Mouse (Mus musculus) forebrain, embryonic 16.5 days (tissue): ENCODE data around the gene Wbp2. TPM values are rescaled to one million over a fixed set of nuclear protein-coding genes. Genes with fewer than 3 reads are reported as not detected.
"Not testable (repeated sequence)": the region's sequence is repeated elsewhere in the genome, so short reads cannot be mapped to it uniquely, and the experiment has no call there.

Experiments
- ATAC-seq: fragments of 200-750 bp; cut with Nextera tagmentation; 2 replicates; pipeline ENCODE4 v1.8.0; 2017; ENCODE audit warnings: mild to moderate bottlenecking, moderate library complexity
- H3K27ac ChIP-seq: fragments of 300-500 bp; sonication (generic); 2 replicates; pipeline ENCODE4 v1.5.1; 2014; ENCODE audit warnings: low read length, control low read depth
- H3K27me3 ChIP-seq: fragments of 300-500 bp; sonication (generic); replicated peaks from 2 replicates; pipeline ENCODE4 v1.6.1; 2014; ENCODE audit warnings: low read length; ENCODE audit not compliant: control insufficient read depth, insufficient read depth
- H3K36me3 ChIP-seq: fragments of 300-500 bp; sonication (generic); 2 replicates; pipeline ENCODE4 v1.6.1; 2014; ENCODE audit not compliant: control insufficient read depth, insufficient read depth
- H3K4me1 ChIP-seq: fragments of 300-500 bp; sonication (generic); replicated peaks from 2 replicates; pipeline ENCODE4 v1.6.1; 2014; ENCODE audit warnings: low read length; ENCODE audit not compliant: control insufficient read depth, insufficient read depth
- H3K4me2 ChIP-seq: fragments of 300-500 bp; sonication (generic); 2 replicates; pipeline ENCODE4 v1.6.1; 2014; ENCODE audit warnings: mild to moderate bottlenecking, low read length, control low read depth
- H3K4me3 ChIP-seq: fragments of 300-500 bp; sonication (generic); replicated peaks from 2 replicates; pipeline ENCODE4 v1.5.1; 2014; ENCODE audit warnings: mild to moderate bottlenecking, low read length, control low read depth
- H3K9ac ChIP-seq: fragments of 300-500 bp; sonication (generic); replicated peaks from 2 replicates; pipeline ENCODE4 v1.6.1; 2014; ENCODE audit warnings: low read depth, low read length, control low read depth
- H3K9me3 ChIP-seq: fragments of 300-500 bp; sonication (generic); 2 replicates; pipeline ENCODE4 v1.6.1; 2016; ENCODE audit warnings: low read length; ENCODE audit not compliant: control insufficient read depth
- WGBS: fragments of 180-500 bp; shearing (Covaris S2); extraction: QIAGEN DNeasy Blood & Tissue Kit; methylation state at CpG from one replicate; pipeline ENCODE4 v1.1.7; 2014; 5-methylcytosine and 5-hydroxymethylcytosine counted together
- polyA plus RNA-seq: library from polyadenylated mRNA; unstranded; fragments of >200 nt; fragmentation: Nextera tagmentation; extraction: Ambion mirVana; gene quantifications from 2 replicates; pipeline ENCODE4 v1.2.1, GENCODE M21; 2015

Wbp2 gene
- polyA plus RNA-seq, 1 experiment from 2014 or later: 162 TPM

DNA sequence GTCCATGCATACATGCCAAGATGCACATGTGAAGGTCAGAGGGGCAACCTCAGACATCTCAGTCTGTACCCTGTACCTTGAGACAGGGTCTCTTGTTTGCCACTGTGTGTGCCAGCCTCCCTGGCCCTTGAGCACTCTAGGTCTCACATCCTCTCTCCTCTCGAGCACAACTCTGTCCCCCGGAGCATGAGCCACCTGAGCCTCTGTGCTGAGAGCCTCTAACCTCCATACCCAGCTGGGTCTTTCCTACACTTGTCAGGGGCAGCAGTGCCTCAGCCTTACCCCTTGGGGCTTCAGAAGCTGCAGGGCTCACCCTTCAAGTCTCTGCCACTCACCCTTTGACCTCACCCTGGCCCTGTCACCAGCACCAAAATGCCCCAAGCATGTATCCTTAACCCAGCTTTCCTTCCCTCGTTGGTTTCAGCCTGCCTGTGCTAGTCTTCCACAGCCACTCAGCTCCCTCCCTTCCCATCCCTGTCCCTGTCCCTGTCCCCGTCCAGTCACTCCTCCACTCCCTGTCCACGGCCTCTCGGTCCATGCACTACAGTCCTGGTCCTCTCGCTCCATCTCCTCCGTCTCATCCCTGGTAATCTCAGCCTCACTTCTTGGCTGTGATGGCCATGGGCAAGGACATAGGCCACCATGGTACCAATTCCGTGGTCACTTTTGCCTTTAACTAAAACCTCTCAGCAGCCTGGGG, 42.4 kb upstream of the Wbp2 start:
- H3K36me3 ChIP-seq: no peaks in the 10 kb centered on the region; the same call in 1 of the 2 replicates
- no peak overlapping the region for H3K27ac ChIP-seq
- no peaks in the 10 kb centered on the region for H3K27me3 ChIP-seq
- 82% methylated on average over 9 of the region's 9 CpGs for WGBS
- H3K4me1 ChIP-seq: peaks cover 23% of the 10 kb centered on the region
- no peaks in the 10 kb centered on the region for H3K9me3 ChIP-seq
- ATAC-seq: no peak
- H3K9ac ChIP-seq: no peak overlapping the region; the same call in 1 of the 2 replicates
- H3K4me3 ChIP-seq: no peak overlapping the region
- no peak overlapping the region for H3K4me2 ChIP-seq

DNA sequence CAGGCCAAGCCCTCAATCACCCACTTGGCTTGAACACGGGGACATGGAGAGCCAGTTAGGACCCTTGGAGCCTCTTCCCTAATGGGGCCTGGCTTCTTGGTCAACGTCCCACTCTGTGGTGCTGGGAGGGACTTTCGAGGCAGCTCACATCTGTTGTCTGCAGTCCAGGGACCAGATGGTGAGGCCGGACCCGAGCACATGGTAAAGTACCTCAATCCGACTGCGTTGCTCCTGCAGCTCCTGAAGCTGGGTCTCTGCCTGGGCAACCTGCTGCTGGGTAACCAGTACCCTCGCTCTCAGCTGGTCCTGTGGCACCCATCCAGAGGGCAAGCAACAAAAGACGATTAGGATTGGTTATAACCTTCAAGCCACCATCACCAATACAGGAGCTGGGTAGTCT, 41.2 kb upstream of the Wbp2 start:
- Histone ChIP-seq H3K36me3 (no peaks in the 10 kb centered on the region; the same call in 1 of the 2 replicates), H3K27me3 (no peaks in the 10 kb centered on the region), H3K4me3 (no peak overlapping the region), H3K9ac (no peak overlapping the region), H3K27ac (no peak overlapping the region), H3K4me2 (no peak overlapping the region), H3K9me3 (no peaks in the 10 kb centered on the region), H3K4me1 (peaks cover 23% of the 10 kb centered on the region)
- ATAC-seq: no peak
- WGBS: 66% methylated on average over 9 of the region's 9 CpGs

DNA sequence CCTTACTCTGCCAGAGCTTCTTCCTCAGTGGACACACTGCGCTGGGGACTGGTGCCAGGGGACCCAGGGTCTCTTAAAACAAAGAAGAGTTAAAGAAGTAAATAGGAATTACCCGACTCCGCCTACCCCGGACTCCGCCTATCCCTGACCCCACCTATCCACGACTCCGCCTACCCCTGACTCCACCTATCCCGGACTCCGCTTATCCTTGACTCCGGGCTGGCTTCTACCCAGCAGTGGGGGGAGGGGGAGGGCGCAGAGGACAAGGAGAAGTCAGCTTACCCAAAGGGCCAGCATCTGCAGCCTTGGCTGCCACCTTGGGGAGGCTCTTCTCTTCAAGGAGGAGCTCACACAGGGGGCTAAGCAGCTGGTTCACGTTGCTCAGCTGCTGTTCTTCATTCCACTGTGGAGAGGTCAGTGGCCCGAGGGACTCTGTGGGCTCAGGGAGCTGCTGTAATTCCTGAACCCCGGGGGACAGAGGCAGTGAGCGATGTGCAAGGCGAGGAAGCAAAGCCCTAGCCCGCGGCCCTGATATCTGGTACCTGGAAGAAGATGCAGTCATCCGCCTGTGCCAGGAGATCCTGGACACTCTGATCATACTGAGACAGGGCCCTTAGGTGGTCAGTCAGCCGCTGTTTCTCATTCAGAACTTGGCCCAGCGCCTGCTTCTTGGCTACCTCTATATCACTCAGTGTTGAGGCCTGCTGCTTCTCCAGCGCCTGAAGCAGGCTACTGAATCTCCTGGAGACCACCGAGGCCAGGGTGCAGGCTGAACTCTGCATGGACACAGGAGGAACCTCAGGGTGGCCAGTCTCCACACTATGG, 40.6 kb upstream of the Wbp2 start, which contains the start of gene Trim47:
Gene Trim47 (minus strand): TSS at position 55 of the 825 bp plus-strand sequence.
- WGBS: 25% methylated on average over 23 of the region's 23 CpGs
- no peaks in the 10 kb centered on the region; the same call in 1 of the 2 replicates for H3K36me3 ChIP-seq
- ATAC-seq: no peak
- no peaks in the 10 kb centered on the region for H3K27me3 ChIP-seq
- no peak within 1 kb of the TSS for H3K9ac ChIP-seq
- H3K4me2 ChIP-seq: no peak within 1 kb of the TSS
- H3K27ac ChIP-seq: no peak within 1 kb of the TSS
- H3K9me3 ChIP-seq: no peaks in the 10 kb centered on the region
- peaks cover 23% of the 10 kb centered on the region for H3K4me1 ChIP-seq
- no peak within 1 kb of the TSS for H3K4me3 ChIP-seq

DNA sequence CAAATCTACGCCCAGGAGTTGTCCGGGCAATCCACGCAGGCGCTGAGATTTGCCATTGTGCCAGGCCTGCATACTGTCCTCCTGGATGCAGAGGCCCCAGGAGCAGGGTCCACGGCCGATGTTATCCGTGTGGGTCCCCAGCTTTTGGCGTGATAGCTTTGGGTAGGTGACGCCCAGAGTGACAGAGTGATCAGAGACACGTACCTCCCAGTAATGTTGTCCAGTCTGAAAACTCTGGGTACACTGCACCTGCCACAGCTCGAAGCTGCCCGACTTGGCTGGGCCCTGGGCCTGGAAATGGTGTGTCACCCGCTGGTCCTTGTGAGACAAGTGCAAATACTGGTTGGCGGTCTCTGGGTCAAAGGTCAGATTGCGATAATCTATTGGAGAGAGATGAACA, 39.5 kb upstream of the Wbp2 start:
- no peak overlapping the region for H3K9ac ChIP-seq
- H3K9me3 ChIP-seq: no peaks in the 10 kb centered on the region
- no peak overlapping the region for H3K4me3 ChIP-seq
- no peaks in the 10 kb centered on the region for H3K36me3 ChIP-seq
- WGBS: 94% methylated on average over 15 of the region's 15 CpGs
- peaks cover 21% of the 10 kb centered on the region for H3K4me1 ChIP-seq
- no peak overlapping the region for H3K27ac ChIP-seq
- H3K27me3 ChIP-seq: no peaks in the 10 kb centered on the region
- no peak for ATAC-seq
- H3K4me2 ChIP-seq: no peak overlapping the region

DNA sequence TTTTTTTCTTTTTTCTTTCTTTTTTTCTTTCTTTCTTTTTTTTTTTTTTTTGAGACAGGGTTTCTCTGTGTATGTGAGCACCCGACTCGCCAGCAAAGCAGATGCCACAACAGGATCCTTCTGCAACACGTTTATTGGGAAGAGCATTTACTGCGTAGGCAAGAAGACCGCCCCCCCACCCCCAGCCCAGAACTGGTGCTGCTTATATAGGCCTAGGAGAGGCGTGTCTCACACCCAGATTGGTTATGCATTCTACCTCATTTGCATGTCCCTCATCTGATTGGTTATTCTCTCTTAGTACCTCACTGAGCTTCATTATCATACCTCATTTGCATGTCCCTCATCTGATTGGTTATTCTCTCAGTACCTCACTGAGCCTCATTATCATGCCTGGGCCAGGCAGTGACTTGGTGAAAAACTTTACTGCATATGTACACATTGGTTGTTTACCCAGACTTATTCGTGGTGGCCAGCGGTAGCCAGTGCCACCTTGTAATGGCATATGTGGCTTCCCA, 35.0 kb upstream of the Wbp2 start:
- H3K27me3 ChIP-seq: not testable (repeated sequence)
- WGBS: 89% methylated on average over 8 of the region's 8 CpGs

DNA sequence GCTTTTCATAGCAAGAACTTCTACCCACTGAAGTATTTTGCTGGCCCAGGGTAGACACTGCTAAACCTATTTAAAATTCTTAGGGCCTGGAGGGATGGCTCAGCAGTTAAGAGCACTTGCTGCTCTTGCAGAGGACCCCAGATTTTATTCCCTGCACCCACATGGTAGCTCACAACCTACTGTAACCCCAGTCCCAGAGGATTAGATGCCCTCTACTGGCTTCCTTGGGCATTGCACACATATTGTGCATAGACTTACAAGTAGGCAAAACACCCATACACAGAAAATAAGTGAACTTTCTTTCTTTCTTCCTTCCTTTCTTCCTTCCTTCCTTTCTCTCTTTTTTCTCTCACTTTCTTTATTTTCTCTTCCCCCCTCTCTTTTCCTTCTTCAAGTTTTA, 31.0 kb upstream of the Wbp2 start:
- Histone ChIP-seq H3K4me2 (no peak overlapping the region), H3K4me3 (no peak overlapping the region), H3K4me1 (no peaks in the 10 kb centered on the region), H3K27me3 (no peaks in the 10 kb centered on the region), H3K9me3 (no peaks in the 10 kb centered on the region), H3K27ac (no peak overlapping the region), H3K9ac (no peak overlapping the region), H3K36me3 (no peaks in the 10 kb centered on the region)
- ATAC-seq: no peak

More for the DNA sequence above, 35.0 kb upstream of the Wbp2 start:
- H3K4me3 ChIP-seq, H3K36me3 ChIP-seq, H3K4me1 ChIP-seq, ATAC-seq, H3K9me3 ChIP-seq, H3K27ac ChIP-seq, H3K4me2 ChIP-seq, H3K9ac ChIP-seq: not testable (repeated sequence)

DNA sequence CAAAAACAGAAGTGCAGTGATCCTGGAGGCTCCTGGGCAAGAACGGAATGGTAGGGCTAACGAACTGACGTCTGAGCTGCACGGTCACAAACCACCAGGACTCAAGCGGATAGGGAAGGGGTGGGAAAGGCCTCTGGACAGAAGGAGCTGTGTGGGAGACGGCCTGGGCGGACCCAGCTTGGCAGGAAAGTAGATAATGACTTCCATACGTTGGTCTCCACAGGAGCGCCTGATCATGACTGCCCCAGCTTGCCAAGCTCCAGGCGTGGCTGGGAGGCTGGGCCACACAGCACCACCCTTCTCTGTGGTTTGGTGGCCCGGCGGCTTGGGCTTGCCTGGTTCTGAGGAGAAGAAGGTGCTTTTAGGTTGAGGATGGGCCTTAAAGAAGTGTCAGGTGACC, 30.4 kb upstream of the Wbp2 start:
- ATAC-seq: no peak
- no peaks in the 10 kb centered on the region for H3K27me3 ChIP-seq
- no peaks in the 10 kb centered on the region for H3K9me3 ChIP-seq
- no peak overlapping the region for H3K4me3 ChIP-seq
- H3K4me2 ChIP-seq: no peak overlapping the region
- no peak overlapping the region for H3K9ac ChIP-seq
- no peaks in the 10 kb centered on the region for H3K36me3 ChIP-seq
- H3K4me1 ChIP-seq: no peaks in the 10 kb centered on the region
- H3K27ac ChIP-seq: no peak overlapping the region
- WGBS: 72% methylated on average over 12 of the region's 12 CpGs

DNA sequence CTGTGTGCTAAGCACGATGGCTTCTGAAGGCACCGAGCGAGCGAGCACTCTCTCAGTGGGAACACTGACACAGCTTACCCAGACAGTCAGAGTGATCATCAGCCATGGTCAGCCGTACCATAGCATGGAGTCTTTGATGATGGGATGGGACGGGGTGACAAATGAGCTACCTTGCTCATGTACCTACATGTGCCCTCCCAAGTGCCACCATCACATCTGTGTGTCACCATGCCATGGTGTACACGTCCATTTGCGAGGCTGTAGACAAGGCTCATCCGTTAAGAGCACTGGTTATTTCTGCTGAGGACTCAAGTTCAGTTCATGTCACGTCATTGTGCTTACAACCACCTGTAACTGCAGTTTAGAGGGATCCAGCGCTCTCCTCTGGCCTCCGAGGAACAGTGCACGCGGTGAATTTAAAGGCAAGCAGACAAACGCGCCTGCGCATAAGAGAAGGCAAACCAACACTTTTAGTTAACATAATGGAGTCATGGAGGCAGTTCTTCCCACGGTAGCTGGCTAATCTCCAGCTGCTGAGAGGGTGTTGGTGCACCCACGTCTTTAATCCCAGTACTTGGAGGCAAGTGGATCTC, 24.9 kb upstream of the Wbp2 start:
- no peak overlapping the region for H3K27ac ChIP-seq
- H3K4me1 ChIP-seq: peaks cover 29% of the 10 kb centered on the region
- no peak overlapping the region for H3K4me2 ChIP-seq
- peaks cover 42% of the 10 kb centered on the region for H3K27me3 ChIP-seq
- 83% methylated on average over 19 of the region's 19 CpGs for WGBS
- H3K36me3 ChIP-seq: no peaks in the 10 kb centered on the region
- no peak overlapping the region for H3K9ac ChIP-seq
- no peak overlapping the region for H3K4me3 ChIP-seq
- no peak for ATAC-seq
- no peaks in the 10 kb centered on the region for H3K9me3 ChIP-seq

DNA sequence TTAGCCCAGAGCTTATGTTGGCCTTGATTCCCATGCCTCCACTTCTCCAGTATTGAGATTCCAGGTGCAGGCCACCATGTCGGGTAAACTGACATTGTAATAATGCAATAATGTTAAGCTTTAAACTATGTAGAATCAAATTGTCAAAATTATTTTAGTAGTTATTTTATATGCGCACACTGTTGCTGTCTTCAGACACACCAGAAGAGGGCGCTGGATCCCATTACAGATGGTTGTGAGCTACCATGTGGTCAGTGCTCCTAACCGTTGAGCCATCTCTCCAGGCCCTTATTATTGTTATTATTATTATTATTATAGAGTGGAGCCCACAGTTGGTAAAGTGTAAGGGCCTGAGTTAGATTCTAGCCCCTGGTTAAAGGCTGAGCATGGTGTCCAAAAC, 24.3 kb upstream of the Wbp2 start:
- Histone ChIP-seq H3K9me3 (no peaks in the 10 kb centered on the region), H3K27ac (no peak overlapping the region), H3K4me2 (no peak overlapping the region), H3K36me3 (no peaks in the 10 kb centered on the region), H3K4me3 (no peak overlapping the region), H3K27me3 (peaks cover 47% of the 10 kb centered on the region), H3K4me1 (peaks cover 35% of the 10 kb centered on the region), H3K9ac (no peak overlapping the region)
- 81% methylated on average over 4 of the region's 4 CpGs for WGBS
- ATAC-seq: no peak
